Mouse (Mus musculus) mesoderm, embryonic 11.5 days (tissue): ENCODE measurements at regions not wholly inside any gene's neighbourhood (a gene's known extent, or its start where the extent isn't known, plus 50 kb on each side); places are given as distances from the start of the nearest gene placed in this dataset.

ENCODE experiments used
- DNase-seq: peaks from one replicate; pipeline ENCODE4 v3.0.0-alpha.2; 2012; ENCODE audit warnings: low read depth, low spot score

DNA sequence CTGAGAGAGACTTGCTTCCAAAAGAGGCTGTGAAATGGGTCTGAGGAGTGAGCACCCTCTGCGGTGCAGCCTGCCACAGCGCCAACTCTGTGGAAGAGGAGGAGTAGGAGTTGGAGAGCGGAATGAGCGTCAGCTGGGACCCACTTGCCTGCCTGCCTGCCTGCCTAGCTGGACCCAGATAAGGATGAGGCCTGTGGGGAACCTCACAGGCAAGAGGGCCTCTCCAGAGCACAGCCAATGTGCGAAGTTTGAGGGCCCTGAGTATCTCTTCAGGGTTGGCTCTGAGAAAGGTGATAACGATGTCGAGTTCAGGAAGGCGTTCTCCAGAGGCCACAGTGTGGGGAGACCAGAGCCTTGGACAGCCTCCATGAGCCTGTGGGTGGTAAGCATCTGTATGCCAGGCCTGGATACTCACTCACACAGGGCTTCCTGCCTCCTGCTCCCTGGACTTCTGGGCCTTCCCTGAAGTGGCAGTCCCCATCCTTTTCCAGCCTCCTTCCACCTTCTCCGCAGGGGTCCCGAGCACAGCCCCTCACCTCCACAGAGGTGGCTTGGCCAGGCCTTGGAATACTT, 326.9 kb upstream of the Dio3 start:
- no peak for DNase-seq

DNA sequence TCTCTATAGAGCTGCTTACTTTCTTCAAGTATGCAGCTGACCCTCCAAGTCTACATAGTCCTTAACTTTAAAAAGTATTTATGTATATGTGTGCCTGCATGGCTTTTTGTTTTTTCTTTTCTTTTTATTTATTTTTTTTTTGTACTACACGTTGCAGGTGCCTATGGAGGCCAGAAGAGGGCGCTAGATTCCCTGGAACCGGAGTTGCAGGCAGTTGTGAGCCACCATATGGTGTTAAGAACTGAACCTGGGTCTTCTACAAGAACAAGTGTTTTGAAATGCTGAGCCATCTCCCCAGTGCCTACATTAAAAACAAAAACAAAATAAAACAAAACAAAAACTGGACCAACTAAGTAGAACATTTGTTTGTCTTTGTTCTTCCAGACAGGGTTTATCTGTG, 325.9 kb upstream of the Dio3 start:
- DNase-seq = no peak

DNA sequence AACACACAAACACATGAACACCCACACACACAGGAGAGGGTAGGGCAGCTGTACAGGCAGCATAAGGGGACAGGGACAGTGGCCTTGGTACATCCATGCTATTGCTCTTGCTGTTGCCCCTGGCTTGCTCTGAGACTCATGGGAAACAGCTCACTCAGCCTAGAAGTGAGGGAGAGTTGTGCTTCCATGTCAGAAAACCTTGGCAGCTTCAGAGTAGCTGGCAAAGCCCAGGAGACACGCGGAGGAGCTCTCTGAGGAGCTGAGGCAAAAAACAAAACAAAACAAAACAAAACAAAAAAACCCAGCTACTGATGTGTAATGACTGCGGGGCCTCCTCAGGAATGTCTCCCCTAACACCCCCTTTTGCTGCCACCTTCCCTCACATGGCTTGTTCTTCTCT, 321.6 kb upstream of the Dio3 start:
- DNase-seq = no peak

DNA sequence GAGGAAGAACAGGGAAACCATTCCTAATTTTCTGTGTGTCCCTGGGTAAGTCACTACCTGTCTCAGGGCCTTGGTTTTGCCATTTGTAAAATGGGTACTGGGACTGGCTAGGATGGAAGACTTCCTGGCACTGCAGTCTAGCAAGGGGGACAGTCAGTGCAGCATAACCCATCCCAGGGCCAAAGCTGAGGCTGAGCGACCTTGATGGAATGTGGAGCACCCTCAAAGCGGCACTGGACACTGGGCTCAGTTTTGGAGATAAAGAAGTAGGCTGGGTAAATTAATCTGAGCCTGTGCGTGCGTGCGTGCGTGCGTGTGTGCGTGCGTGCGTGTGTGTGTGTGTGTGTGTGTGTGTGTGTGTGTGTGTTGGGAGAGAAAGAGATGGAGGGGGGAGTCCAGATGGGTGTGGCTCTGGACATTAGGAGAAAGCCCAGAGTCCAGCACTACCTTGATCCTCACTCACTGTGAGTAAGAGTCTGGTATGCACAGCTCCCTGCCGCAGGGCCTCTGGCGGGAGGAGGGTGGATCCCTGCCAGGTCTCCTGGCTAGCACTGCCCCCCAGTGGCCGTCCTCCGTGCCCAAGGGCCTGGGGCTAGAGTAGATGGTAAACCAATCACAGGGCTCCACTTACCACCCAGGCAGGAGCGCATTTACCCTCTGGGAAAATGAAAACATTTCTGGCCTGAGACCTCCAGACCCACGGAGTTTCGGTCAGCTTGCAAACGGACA, 320.3 kb upstream of the Dio3 start:
- peak; percentile 85 for DNase-seq

DNA sequence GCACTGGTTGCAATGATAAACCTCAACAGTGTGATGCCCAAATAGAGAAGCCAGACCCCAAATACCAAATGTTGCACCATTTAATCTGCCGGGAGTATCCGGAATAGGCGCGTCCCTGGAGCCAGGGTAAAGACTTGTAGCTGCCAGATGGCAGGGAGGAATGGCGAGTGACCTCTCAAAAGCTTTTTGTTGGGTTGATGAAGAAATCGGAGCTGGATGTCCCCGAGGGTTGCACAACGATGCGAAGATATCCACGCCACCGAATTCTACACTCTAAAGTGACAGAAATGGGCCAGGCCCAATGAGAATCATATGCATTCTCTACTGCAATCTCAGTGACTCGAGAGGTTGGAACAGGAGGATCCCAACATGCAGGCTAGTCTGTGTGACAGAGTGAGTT, 312.1 kb upstream of the Dio3 start:
- DNase-seq = no peak

DNA sequence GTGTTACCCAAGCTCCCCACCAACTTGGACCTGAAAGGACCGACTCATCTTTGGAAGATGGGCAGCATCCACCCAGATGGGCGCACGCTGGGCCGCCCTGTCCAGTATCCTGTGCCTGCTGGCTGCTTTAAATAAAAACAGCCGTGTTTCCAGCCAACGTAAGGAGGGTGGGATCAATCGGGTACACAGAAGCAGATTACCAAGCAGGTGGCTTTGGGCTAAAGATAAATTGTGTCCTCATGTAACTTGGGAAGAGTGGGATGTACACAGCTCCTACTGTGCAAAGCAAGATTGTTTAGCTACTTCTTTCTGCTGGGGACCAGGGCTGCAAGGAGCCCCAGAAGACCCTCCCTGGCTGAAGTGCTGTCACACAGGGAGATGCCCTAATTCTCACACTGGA, 310.6 kb upstream of the Dio3 start:
- DNase-seq = no peak

DNA sequence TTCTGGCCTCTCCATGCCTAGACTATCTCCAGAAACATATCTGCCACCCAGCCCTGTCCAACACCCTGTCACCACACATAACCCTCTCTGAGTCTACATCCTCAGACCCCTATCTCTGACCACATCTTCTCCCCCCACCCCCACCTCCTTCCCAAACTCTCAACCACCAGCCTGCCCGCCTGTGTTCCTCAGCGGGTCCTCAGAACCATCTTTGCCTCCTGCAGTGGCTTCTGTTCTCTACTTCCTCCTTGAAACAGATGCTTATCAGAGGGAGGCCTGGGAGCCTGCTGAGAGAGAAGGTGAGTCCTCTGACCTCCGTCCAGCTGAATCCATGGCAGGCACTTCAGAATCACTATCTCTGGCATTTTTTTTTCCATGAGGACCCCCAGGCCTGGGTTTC, 307.4 kb upstream of the Dio3 start:
- DNase-seq = no peak

DNA sequence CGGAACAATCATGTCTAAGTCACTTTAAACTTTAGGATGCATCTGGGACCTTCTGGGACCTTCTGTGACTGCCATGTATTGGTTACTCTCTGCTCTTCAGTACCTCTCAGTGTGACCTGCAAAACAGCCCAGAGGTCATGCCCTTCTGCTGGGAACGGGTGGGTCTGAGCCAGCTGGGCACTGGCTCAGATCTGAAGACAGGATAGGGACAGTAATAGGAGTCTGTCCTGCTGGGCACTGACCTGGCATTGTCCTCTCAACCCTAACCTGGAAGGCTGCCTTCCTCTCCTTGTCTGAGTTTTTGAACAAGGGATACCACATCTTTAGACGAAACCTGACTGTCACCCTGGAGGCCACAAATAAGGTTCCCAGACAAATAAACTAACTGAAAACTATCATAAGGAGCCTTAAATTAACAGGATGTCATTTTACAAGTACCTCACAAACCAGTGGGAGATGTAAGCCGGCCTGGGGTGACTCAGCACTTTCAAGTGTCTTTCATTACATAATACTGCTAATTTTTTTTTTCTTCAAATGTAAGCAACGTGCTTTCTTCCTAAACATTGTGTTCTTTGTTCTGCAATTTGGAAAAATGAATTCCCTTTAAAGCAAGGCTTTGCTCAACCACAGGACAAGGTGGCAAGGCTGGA, 306.4 kb upstream of the Dio3 start:
- no peak for DNase-seq

DNA sequence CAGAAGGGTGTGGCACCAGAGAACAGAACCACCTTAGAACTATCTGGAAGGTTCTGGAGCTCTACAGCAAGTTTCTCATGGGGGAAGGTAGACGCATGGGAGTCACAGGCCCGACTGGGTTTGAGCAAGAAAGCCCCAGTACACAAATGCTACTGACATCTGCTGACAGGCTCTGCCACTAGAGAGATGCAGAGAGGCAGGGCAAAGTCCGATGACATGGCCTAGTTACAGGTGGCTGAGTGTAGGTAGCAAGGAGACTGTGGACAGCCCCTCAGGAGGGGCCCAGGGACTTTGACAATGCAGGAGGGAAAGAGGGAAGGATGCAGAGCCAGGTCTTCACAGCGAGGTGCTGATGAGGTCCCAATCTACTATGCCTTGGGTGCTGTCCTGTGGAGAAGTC, 305.3 kb upstream of the Dio3 start:
- DNase-seq = no peak

DNA sequence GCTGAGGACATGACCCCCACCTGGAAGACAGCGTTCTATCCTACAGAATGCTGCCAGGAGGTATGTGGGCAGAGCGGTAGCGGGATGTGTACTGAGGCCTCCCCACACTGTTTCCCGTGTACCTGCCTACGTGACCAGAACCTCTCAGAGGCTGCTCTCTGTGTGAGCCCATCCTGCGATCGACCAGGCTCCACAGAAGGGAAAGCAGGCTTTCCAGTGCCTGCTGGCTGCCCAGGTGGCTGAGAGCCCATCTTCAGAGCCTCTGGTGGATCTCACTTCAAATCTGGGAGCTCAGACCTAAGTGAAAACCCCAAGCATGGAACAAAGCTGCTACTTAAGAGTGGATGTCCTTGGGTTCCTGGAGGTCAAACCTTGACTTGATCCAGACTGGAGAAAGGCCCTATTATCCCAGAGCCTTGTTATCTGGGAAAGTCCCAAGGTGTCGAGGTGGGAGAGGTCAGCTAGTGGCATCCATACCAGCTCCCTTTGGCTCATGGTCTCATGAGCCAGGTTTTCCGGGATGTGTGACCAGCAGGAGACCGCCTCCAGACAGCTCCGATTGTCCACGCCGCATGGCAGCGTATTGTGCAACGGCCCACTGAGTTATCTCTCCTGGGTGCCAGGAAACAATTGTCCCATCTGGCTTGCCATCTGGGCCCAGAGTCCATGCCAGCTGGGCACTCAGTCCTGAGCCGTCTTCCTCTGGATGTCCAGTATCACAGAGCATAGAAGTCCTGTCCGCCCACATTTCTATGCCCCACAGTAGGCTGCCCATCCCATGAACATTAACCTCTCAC, 303.5 kb upstream of the Dio3 start:
- no peak for DNase-seq

DNA sequence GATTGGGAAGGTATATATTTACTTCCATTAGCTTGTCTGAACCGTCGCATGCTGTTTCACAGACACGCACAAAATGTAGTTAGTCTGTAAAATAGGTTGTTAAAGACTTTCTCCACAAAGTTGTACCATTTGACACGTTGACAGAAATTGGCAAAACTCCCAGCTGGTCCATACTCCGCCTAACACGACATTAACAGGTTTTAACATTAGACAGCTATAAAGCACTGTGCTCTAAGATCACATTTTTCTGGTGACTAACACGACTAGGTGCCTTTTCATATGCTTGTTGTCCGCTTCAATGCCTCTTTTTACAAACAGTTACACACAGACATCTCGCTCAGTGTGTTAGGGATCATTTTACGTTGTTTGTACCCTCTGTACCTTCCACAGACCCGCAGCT, 294.2 kb upstream of the Dio3 start:
- DNase-seq = no peak

DNA sequence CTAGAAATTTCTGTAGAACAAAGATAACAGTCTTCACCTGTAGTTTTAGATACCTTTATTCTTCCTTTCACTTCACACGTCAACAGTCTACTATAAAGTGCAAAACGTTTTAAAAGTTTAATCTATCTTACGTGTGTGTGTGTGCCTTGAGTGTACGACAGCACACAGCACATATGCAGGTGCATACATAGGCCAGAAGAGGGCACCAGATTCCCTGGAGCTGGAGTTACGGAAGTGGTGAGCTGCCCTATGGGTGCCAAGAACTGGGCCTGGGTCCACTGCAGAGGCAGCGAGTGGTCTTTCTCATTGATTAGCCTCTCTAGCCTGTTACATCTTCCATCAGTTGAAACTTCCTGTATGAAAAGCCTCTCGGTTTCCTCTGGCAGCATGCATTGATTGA, 285.5 kb upstream of the Dio3 start:
- no peak for DNase-seq

DNA sequence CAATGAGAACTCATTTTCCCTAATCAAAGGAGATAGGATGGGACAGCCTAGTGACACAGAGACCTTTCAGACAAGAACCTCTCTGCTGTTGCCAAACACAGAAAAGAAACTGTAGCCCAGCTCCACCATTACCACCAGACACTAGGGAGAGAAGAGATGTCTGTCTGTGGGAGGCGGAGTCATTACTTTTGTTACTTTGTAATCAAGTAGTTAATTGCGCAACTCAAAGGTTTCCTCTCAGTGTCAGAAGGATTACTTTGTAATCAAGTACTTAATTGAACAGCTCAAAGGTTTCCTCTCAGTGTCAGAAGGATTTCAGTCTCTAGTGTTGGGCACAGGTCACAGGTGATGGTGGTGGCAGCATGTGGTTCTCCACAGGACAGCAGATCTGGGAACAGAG, 276.2 kb upstream of the Dio3 start:
- no peak for DNase-seq

DNA sequence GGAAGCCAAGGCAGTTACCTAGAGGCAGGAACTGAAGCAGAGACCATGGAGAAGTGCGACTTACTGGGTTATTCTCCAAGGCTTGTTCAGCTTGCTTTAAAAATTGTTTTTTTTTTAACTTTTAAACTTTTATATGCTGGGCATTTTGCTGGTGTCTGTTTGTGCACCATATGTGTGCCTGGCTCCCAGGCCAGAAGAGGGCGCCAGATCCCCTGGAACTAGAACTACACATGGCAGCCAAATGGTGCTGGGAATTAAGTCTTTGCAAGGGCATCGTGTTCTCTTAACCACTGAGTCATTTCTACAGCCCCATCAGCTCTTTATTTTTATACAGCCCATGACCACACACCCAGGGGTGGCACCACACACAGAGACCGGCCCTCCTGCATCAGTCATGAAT, 269.7 kb upstream of the Dio3 start:
- no peak for DNase-seq

DNA sequence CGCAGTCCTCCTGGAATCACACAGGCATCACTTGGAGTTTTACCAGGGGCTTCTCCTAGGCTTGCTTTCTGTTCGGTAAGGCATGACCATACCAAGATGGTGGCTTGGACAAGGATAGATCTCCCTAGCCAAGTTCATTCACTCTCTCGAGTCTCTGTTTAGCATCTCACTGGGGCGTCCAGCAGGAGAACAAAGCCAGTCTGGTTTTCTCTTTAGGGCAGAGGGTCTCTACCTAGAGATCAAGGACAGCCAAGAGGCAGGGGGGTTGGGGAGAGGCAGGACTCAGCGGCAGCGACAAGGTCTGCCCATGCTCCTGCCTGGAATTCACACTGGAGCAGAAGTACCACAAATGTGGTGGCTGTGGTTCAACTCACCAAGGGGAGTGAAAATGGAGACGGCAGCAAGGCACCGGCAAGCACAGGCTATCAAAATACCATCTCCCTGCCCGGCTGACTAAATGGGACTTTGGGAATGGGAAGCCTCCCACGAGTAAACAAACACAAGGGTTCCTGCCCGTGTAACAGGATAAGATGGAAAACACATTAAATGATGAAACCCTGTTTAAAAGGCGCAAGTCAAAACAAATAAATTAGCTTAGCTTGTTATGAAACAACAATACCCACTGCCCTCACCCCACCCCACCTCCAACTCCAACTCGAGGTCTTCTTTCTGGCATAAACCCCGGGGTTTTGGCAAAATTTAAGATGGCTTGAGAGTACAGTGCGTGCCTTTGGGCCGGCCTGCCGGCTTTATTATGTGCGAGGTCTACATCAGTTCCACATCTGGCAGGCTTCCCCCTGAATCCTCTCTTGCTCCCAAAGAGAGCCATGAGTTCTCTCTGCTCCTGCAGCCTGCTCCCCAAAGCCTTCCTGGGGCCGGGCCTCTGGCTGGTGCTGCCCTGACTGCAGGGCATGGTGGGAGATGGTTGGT, 258.1 kb upstream of the Dio3 start:
- DNase-seq = no peak

DNA sequence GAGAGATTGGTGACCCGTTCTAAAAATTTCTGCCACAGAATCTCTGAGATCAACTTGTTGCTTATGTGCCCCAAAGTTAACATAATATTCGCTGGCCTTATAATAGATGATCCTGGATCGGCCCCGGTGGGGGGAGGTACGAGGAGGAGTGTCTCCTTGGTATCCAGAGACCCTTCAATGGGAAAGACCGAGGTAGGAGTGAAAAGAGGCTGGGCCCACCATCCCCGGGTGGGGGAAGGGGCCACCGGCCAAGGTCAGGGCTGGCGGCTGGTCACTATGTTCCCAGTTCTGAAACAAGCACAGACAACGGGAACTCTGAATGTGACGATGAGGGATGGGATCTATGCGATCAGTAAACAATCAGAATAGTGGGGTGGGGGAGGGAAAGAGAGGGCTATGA, 257.2 kb upstream of the Dio3 start:
- DNase-seq = no peak

DNA sequence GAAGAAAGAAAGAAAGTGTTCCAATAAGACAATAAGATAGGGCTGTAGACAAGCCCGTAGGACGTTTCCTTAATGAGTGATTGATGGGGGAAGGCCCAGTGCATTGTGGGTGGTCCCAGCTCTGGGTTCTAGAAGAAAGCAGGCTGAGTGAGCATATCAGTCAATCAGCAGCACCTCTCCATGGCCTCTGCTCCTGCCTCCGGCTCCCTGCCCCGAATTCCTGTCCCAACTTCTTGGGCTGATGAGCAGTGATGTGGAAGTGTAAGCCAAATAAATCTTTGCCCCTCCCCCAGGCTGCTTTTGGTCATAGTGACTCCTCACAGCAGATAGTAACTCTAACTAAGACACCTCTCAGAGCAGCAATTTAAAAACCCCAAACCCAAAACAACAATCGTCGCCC, 256.2 kb upstream of the Dio3 start:
- DNase-seq = no peak

DNA sequence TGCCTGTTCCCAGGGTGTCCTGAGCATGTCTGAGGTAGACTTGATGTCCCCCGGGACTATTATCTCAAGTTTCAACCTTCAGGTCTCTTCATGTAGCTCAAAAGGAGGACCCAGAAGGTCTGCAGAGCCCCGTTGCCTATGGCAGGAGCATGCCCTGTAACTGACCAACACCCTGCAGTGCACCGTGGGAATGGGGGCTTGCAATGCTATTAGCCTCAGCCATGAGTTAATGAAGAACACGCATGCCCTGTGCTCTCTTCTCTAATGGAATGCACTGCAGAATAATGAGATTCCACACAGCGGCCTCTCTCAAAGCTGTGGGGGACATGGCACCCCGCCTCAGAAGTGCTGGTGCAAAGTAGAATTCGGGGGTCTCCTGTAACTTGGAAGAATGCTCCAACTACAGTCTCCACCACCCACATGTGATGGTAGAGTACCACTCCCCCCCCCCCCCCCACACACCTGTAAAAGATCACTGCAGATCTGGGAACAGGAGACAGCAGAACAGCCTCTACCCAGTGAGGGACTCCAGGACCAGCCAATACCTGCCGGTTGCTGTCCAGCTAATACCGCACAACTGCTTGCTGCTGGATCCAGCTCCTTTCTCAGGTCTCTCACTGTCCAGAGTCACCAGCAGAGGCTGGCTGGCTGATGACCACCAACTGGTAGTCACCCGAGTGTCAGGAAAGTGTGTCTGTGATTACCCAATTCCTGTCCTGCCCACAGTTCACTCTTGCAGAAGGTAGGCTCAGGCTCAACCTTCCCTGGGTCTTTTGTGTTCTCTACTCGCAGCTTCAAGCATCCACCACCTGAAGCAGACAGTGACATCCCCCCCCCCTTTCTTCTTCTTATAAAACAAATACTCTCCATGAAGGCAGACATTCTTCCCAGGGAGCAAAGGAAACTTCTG, 255.4 kb upstream of the Dio3 start:
- no peak for DNase-seq

DNA sequence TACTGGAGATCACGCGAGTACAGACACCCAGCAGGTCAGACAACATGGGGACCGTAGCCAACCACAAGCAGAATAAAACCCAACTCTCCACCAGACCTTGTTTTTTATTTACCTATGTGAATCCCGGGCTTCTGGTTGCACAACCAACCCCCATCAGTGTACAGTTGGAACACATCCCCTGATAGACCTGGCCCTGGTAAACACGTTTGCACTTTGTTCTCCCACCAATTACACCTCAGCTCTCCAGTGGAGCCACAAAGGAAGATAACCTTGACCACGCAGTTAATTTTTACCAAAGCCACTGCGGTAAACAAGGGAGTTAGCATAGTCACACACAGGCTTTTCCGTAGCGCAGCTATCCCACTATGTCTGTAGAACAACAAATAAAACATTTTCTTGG, 254.6 kb upstream of the Dio3 start:
- DNase-seq = no peak

DNA sequence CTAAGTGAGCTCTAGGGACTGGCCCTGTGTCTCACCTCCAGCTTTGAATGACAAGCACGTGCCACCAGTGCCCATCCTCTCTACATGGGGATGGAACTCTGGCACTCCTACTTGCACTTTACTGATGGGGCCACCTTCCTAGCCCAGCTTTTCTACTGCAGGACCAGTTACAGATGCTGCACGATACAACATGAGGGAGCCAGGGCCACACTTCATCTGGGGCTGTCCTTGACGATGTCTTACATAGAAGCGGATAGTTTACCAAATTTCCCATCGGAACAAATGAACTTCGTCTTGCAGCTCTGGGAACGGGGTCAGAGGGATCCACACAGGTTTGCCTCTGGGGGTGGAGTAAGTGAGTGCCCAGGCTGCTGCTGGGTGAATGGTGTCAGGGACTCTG, 253.7 kb upstream of the Dio3 start:
- no peak for DNase-seq
